Mouse (Mus musculus): Measurements from ENCODE around the gene G3bp1.

DNA sequence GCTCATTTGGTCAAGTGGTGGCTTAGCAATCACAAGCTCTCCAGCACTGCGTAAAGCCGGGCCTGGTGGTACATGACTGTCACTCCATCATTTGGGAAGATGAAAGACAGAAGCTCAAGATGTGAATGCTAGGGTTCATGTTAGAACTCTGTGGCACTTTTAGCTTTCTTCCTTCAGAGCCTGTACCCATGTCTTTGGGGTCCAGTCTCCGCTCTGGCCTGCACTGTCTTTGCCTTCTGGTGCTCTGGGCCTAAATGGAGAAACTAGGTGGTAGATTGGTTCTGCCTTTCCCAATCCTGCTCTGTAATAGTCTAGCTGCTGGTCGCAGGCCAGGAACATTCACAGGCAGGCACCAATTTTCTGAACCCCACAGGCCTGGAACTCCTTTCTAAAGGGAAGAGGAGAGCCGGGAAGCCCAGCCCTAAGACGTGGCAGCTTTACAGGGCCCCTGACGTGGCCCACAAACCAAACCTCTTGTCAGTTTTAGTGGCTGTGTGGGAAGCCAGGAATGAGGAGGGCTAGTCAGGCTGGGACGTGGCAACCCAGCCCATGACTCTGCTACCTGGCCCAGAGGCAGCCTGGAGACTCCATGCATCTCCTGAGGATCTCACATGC lies 44.6 kb upstream of the G3bp1 start:
- TF ChIP-seq POLR2A (IDR thresholded peaks at IDR 0.05; ENCODE audit: low read depth, low read length) = no peak; the same call in 1 of the 2 replicates
- TF ChIP-seq CTCF (IDR thresholded peaks at IDR 0.05; ENCODE audit: borderline replicate concordance, insufficient read depth, low read length) = no peak
